Mouse (Mus musculus) testis, postnatal 14 days (tissue): Measurements from ENCODE around the gene Gm5773.
"Not testable (repeated sequence)": the region's sequence is repeated elsewhere in the genome, so short reads cannot be mapped to it uniquely, and the experiment has no call there.

Experiments
- DNase-seq: peaks from one replicate; pipeline ENCODE4 v3.0.0; 2021; ENCODE audit warnings: low spot score

Gm5773 gene

GRCm38 (mm10) chr3:93772700-93773099 lies at the start of gene Gm5773:
TSS of gene Gm5773 (plus strand) at chr3:93773000.
- DNase-seq = not testable (repeated sequence)

- DNase-seq = not testable (repeated sequence)
Observed at GRCm38 (mm10) chr3:93745475-93745874, 27.3 kb upstream of the Gm5773 start.

GRCm38 (mm10) chr3:93754022-93754421 lies 18.8 kb upstream of the Gm5773 start:
- not testable (repeated sequence) for DNase-seq

GRCm38 (mm10) chr3:93796098-93796497 lies 23.3 kb downstream of the Gm5773 start, which contains the start of gene Tdpoz4:
TSS of gene Tdpoz4 (plus strand) at chr3:93796398.
- not testable (repeated sequence) for DNase-seq

GRCm38 (mm10) chr3:93813341-93813740 lies 40.5 kb downstream of the Gm5773 start:
- not testable (repeated sequence) for DNase-seq
